30 mouse cellular contexts compared by ENCODE assay signal in the genomic region with DNA sequence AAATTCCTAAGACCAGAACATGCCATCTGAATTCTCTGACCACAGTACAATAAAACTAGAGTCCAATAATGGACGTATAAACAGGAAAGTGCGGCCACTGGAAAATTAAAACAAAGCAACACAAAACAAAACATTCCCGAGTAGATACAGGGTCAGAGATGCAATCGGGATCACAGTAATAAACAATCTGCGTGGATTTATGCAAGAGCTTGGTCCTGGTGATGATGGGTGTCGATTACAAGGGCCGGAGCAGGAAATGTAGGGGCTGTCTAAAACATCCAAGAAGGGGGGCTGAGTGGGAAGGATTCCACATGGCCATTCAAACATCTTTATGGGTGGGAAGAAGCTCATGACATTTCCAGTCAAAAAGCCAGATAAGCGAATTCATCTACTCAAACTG.
A peak's percentile ranks its signal among the peaks of the same experiment; 100 is the strongest.
DNase-seq lines count a peak whose midpoint lies in the region; ATAC-seq and TF ChIP-seq lines count a peak whose summit lies in the region.
"Had no signal": no experiment of that assay in that cellular context is flagged by ENCODE, and none has a peak within 500 bp of the region (broad histone marks: within the 10 kb centered on the region; RNA-seq: fewer than 3 reads in every experiment).

No protein-coding gene starts in this region.

- H3K36me3 ChIP-seq in kidney, postnatal 0 days (ENCODE audit: insufficient read depth, low read length) = no peaks in the 10 kb centered on the region
- H3K36me3 ChIP-seq in kidney, embryonic 16.5 days (ENCODE audit: insufficient read depth, low read length) = no peaks in the 10 kb centered on the region
- H3K36me3 ChIP-seq in forebrain, embryonic 10.5 days (replicated peaks) = no peaks in the 10 kb centered on the region
- H3K36me3 ChIP-seq: embryonic facial prominence, embryonic 12.5 days; forebrain, embryonic 12.5 days; hindbrain, embryonic 10.5 days; intestine, embryonic 15.5 days; lung, embryonic 15.5 days; midbrain, embryonic 13.5 days; stomach, embryonic 15.5 days had no signal

- no peak overlapping the region for H3K4me2 ChIP-seq in kidney, postnatal 0 days (ENCODE audit: low read length)
- no peak overlapping the region for H3K4me2 ChIP-seq in kidney, embryonic 16.5 days (replicated peaks; ENCODE audit: low read depth, low read length)
- H3K4me2 ChIP-seq: embryonic facial prominence, embryonic 12.5 days; forebrain, embryonic 12.5 days; intestine, embryonic 15.5 days; lung, embryonic 15.5 days; midbrain, embryonic 13.5 days; stomach, embryonic 15.5 days had no signal

- no peaks in the 10 kb centered on the region; the same call in 1 of the 2 replicates for H3K4me1 ChIP-seq in kidney, postnatal 0 days (replicated peaks; ENCODE audit: insufficient read depth, low read length)
- H3K4me1 ChIP-seq in kidney, embryonic 16.5 days (ENCODE audit: insufficient read depth, low read length) = peaks cover 14% of the 10 kb centered on the region
- H3K4me1 ChIP-seq in lung, adult 2 months (ENCODE audit: control insufficient read depth, insufficient read depth, low read length) = peaks cover 15% of the 10 kb centered on the region
- peaks cover 56% of the 10 kb centered on the region for H3K4me1 ChIP-seq in forebrain, embryonic 10.5 days

- TF ChIP-seq POLR2A in lung, adult 2 months (IDR thresholded peaks at IDR 0.05; ENCODE audit: borderline replicate concordance, extremely low read depth, low read depth, low read length) = no peak

- H3K27ac ChIP-seq in kidney, postnatal 0 days = no peak overlapping the region
- H3K27ac ChIP-seq in kidney, embryonic 16.5 days (ENCODE audit: low read length) = no peak overlapping the region
- no peak overlapping the region for H3K27ac ChIP-seq in forebrain, embryonic 10.5 days
- H3K27ac ChIP-seq: forebrain, embryonic 12.5 days; hindbrain, embryonic 10.5 days; intestine, embryonic 15.5 days; lung, embryonic 15.5 days; midbrain, embryonic 13.5 days; stomach, embryonic 15.5 days had no signal

- no peaks in the 10 kb centered on the region for H3K27me3 ChIP-seq in kidney, postnatal 0 days (ENCODE audit: insufficient read depth, low read length)
- no peaks in the 10 kb centered on the region for H3K27me3 ChIP-seq in kidney, embryonic 16.5 days (ENCODE audit: insufficient read depth, low read length)
- no peaks in the 10 kb centered on the region for H3K27me3 ChIP-seq in forebrain, embryonic 10.5 days (ENCODE audit: poor library complexity, severe bottlenecking)
- H3K27me3 ChIP-seq: embryonic facial prominence, embryonic 12.5 days; forebrain, embryonic 12.5 days; intestine, embryonic 15.5 days; megakaryocyte, embryonic 14.5 days; midbrain, embryonic 13.5 days; stomach, embryonic 15.5 days had no signal

- H3K4me3 ChIP-seq in kidney, postnatal 0 days (replicated peaks; ENCODE audit: low read depth, low read length) = no peak overlapping the region
- no peak overlapping the region for H3K4me3 ChIP-seq in kidney, embryonic 16.5 days (ENCODE audit: low read length)
- H3K4me3 ChIP-seq in lung, adult 2 months (replicated peaks; ENCODE audit: extremely low read depth, low read depth, low read length) = no peak overlapping the region
- no peak overlapping the region for H3K4me3 ChIP-seq in forebrain, embryonic 10.5 days
- H3K4me3 ChIP-seq: embryonic facial prominence, embryonic 12.5 days; erythroblast, embryonic 14.5 days; forebrain, embryonic 12.5 days; hindbrain, embryonic 10.5 days; intestine, embryonic 15.5 days; lung, embryonic 15.5 days; megakaryocyte, embryonic 14.5 days; midbrain, embryonic 13.5 days; stomach, embryonic 15.5 days had no signal

- no peak for ATAC-seq in kidney, postnatal 0 days (replicated peaks; ENCODE audit: low FRiP score, low read depth)
- ATAC-seq in kidney, embryonic 16.5 days (ENCODE audit: low FRiP score, low TSS enrichment) = no peak
- ATAC-seq: CD4-positive, CD25-positive, alpha-beta regulatory T cell, adult 4 months; forebrain, postnatal 0 days; hindbrain, embryonic 16.5 days; intestine, embryonic 15.5 days; midbrain, embryonic 13.5 days had no signal

- 38% methylated on average over 8 of the region's 8 CpGs for WGBS in kidney, postnatal 0 days
- 31% methylated on average over 8 of the region's 8 CpGs for WGBS in kidney, embryonic 16.5 days
- WGBS in lung, adult 2 months = 53% methylated on average over 8 of the region's 8 CpGs
- 91% methylated on average over 8 of the region's 8 CpGs for WGBS in forebrain, embryonic 10.5 days

- DNase-seq in kidney, postnatal 0 days (ENCODE audit: low spot score) = peak; percentile 51
- peak; percentile 28 to 61 for DNase-seq in lung, adult 18-20 months
- no peak for DNase-seq in lung, adult 2 months
- peak; percentile 59 for DNase-seq in lung, postnatal 10 days
- no peak for DNase-seq in heart, adult 8-10 months (ENCODE audit: low spot score)
- no peak for DNase-seq in forebrain, embryonic 10.5 days (ENCODE audit: extremely low spot score, low spot score)
- DNase-seq: adrenal gland, postnatal 14 days; cerebellum, adult 11 months; cerebellum, adult 9-10 months; cerebellum, postnatal 36 days; forebrain, postnatal 0 days; gastrocnemius, postnatal 10 days; heart, postnatal 14 days; kidney, adult 8-10 months; layer of hippocampus, postnatal 36 days; left cerebral cortex, postnatal 4 days; right cerebral cortex, postnatal 14 days had no signal

- no peaks in the 10 kb centered on the region for H3K9me3 ChIP-seq in kidney, postnatal 0 days (replicated peaks; ENCODE audit: low read length)
- no peaks in the 10 kb centered on the region for H3K9me3 ChIP-seq in kidney, embryonic 16.5 days (ENCODE audit: low read length)
- no peaks in the 10 kb centered on the region for H3K9me3 ChIP-seq in forebrain, embryonic 10.5 days
- H3K9me3 ChIP-seq: embryonic facial prominence, embryonic 12.5 days; hindbrain, embryonic 10.5 days; intestine, embryonic 15.5 days; lung, embryonic 15.5 days; midbrain, embryonic 13.5 days; stomach, embryonic 15.5 days had no signal

- no peak for TF ChIP-seq CTCF in kidney, postnatal 0 days (IDR thresholded peaks at IDR 0.05; ENCODE audit: low read depth)
- no peak for TF ChIP-seq CTCF in lung, adult 2 months (IDR thresholded peaks at IDR 0.05; ENCODE audit: insufficient read depth, low read length)

- no peak overlapping the region for H3K9ac ChIP-seq in kidney, postnatal 0 days (ENCODE audit: low read depth, low read length)
- H3K9ac ChIP-seq in kidney, embryonic 16.5 days (replicated peaks; ENCODE audit: low read length) = no peak overlapping the region
- H3K9ac ChIP-seq: embryonic facial prominence, embryonic 12.5 days; forebrain, embryonic 12.5 days; forebrain, postnatal 0 days; intestine, embryonic 15.5 days; liver, embryonic 14.5 days; lung, embryonic 15.5 days; midbrain, embryonic 13.5 days; stomach, embryonic 15.5 days had no signal

Comparison
In these comparisons a context has a peak if more than half of its experiments do, and no peak if none do; other contexts are left out.
1. DNase-seq: peak in kidney, postnatal 0 days (single experiment), lung, adult 18-20 months (2 of 2) and lung, postnatal 10 days (single experiment); none in lung, adult 2 months (single experiment), heart, adult 8-10 months (single experiment) and forebrain, embryonic 10.5 days (single experiment).